Mouse (Mus musculus) E14TG2a.4 (cell line): Measurements from ENCODE around the gene Acad11.

Experiments used
- H3K27me3 ChIP-seq: 2 replicates; pipeline ENCODE4 v1.6.1; 2014; ENCODE audit warnings: low read length, control low read depth; ENCODE audit not compliant: insufficient read depth
- H3K36me3 ChIP-seq: 2 replicates; pipeline ENCODE4 v1.6.1; 2014; ENCODE audit warnings: low read length, control low read depth; ENCODE audit not compliant: insufficient read depth
- H3K4me1 ChIP-seq: replicated peaks from 2 replicates; pipeline ENCODE4 v1.6.1; 2014; ENCODE audit warnings: low read depth, low read length, control low read depth
- H3K4me3 ChIP-seq: replicated peaks from 2 replicates; pipeline ENCODE4 v1.5.1; 2014; ENCODE audit warnings: mild to moderate bottlenecking, low read length
- H3K9me3 ChIP-seq: 2 replicates; pipeline ENCODE4 v1.6.1; 2014; ENCODE audit warnings: low read length, control low read depth
- CTCF ChIP-seq: conservative IDR thresholded peaks from 2 replicates; pipeline ENCODE4 v1.5.1; 2014; ENCODE audit warnings: low read length
- NANOG ChIP-seq: IDR thresholded peaks from 2 replicates; pipeline ENCODE4 v1.6.1; 2014; ENCODE audit warnings: borderline replicate concordance, low read length, mixed read lengths
- POU5F1 ChIP-seq: IDR thresholded peaks from 2 replicates; pipeline ENCODE4 v1.6.1; 2014; ENCODE audit warnings: low read length, borderline replicate concordance

Acad11 gene

GRCm38 (mm10) chr9:104171651-104172050 lies 108.5 kb downstream of the Acad11 start:
- no peak overlapping the region for H3K4me3 ChIP-seq
- TF ChIP-seq CTCF, result no peak
- no peak for TF ChIP-seq POU5F1
- no peak for TF ChIP-seq NANOG
- no peaks in the 10 kb centered on the region for H3K27me3 ChIP-seq
- H3K9me3 ChIP-seq, result no peaks in the 10 kb centered on the region
- H3K4me1 ChIP-seq, result no peaks in the 10 kb centered on the region
- H3K36me3 ChIP-seq, result peaks cover 94% of the 10 kb centered on the region

- Histone ChIP-seq H3K27me3 (no peaks in the 10 kb centered on the region), H3K4me1 (no peaks in the 10 kb centered on the region), H3K36me3 (peaks cover 94% of the 10 kb centered on the region), H3K9me3 (no peaks in the 10 kb centered on the region), H3K4me3 (no peak overlapping the region)
- TF ChIP-seq CTCF (no peak), POU5F1 (no peak), NANOG (no peak)
Observed at GRCm38 (mm10) chr9:104172342-104172741, 109.2 kb downstream of the Acad11 start.
